Mouse (Mus musculus) urinary bladder, postnatal 4 days (tissue): Measurements from ENCODE around the gene Il7r.
"Not testable (repeated sequence)": the region's sequence is repeated elsewhere in the genome, so short reads cannot be mapped to it uniquely, and the experiment has no call there.

Source experiments
- DNase-seq, 2 experiments: peaks; one replicate each; pipeline ENCODE4 v3.0.0; 2021 to 2022; ENCODE audit warnings: low spot score in 2 of 2

Il7r gene

DNA sequence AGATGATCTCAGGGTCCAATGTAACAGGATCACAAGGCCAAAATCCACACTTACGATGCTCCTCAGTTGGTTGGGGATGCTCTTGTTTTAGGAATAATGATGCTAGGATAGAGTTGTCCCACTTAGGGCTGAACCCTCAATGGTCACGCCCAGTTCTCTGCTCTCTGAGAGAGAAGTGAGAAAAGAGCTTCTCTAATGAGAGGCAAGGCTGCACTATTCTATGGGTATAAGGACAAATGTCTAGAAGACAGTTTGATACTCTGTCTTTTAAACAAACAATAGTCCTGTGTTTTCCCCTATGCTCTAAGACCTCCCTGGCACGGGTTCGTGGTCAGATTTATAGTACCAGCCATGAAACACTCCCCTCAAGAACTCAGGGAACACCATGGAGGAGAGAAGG, at the start of gene Il7r:
Il7r (minus strand) TSS at position 101 of the 400 bp plus-strand sequence.
- DNase-seq = no peak

DNA sequence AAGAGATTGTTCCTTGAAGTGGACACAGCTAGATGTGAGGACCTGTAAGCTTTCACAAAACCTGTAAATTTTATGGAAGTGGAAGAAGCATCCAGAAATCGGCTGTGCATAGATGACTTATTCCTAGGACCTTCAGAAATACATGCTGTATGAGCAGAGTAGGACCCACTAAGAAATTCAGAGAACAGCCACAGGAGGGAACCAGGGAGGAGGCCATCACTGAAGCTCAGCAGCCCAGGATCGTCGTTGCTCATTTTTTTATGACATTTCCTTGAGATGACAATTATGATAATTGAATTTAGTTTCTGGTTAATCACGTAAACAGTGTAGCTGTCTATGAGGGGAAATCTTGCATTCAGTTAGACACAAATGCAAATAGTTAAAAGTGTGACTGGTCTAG, 47.3 kb upstream of the Il7r start:
- no peak for DNase-seq

DNA sequence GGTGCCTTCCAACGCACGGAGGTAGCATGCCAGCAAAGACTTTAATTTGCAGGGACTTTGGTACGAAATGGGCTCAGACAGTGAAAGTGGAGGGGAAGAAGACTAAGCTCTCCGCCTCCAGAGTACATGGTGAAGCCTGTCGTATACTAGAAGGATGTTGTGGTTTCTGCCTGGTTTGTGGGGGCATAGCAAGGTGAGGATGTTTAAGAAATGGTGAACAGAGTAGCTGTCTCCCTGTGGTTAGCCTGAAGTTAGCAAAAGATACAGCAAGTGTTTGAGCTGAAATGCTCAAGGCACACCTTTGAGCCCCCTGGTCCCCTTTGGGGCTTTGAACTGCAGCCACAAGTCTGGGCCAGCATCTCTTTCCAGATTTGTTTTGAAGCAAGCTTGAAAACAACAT, 44.8 kb upstream of the Il7r start:
- DNase-seq = no peak

DNA sequence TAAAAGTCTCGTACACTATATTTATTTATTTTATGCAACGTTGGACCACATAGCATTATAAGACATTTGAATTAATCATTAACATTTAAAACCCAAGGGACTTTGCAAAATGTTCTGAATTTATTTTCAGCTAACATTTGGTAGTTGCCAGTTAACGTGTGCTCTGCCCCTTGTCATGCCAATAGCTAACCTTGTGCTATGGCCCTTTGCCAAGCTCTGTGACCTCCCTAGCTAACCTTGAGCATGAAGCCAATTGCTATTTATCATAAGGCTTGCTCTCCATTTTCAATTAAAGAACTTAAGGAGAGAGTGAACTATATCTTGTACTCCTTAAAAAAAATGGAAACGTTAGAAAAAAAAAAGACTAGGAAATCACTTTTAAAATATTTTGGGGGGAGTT, 43.4 kb upstream of the Il7r start:
- DNase-seq = no peak

DNA sequence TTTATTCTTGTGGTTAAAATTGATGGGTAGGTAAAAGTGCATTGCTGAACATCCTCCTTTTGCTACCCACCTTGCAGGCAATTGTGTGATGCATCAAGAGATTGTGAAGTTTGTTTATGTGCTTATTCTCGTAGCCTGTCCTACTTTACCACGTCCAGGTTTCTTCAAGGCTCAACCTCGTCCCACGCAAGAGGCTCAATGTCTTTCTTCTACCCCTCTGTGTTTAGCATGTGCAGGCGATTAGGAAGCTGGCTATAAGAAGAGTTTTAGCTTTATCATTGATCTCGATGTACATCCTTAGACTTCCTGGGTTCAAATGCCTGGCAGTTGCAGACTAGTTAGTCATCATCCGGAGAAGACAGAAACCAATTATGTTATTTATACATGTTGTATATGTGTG, 42.7 kb upstream of the Il7r start:
- no peak for DNase-seq

DNA sequence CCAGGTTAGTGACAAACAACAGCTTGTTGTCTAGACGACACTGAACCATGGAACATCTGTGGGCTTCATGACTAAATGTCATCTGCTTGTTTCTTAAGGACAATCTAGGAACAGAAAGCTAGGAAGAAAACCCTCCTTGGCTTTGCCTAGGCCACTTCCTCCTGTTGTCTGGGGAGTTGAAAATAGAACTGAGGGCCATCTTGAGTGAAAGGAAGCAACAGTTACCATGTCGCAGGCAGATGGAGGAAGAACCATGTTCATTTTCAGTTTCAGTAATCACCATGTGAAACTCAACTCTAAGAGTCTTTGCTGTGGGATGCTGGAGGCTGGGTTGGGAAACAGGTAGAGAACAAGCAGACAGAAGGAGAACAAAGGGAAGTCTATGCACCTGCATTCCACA, 41.9 kb upstream of the Il7r start:
- no peak for DNase-seq

DNA sequence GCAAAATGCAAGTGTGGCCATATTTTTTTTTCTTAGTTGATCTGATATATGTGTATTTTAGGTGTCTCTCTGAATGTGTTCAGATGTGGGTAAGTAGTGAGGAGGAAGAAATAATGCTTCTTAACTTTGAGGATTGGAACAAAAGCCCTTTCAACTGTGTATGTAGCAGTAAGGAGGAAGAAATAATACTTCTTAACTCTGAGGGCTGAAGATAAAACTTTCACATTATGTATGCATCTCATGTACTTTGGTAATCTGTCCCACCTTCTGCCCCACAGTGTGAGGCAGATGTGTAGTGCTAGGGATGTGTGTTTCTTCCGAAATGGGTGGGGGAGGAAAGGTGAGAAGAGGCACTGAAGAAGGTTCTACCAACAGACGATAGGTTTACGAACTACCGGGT, 37.3 kb upstream of the Il7r start:
- no peak for DNase-seq

DNA sequence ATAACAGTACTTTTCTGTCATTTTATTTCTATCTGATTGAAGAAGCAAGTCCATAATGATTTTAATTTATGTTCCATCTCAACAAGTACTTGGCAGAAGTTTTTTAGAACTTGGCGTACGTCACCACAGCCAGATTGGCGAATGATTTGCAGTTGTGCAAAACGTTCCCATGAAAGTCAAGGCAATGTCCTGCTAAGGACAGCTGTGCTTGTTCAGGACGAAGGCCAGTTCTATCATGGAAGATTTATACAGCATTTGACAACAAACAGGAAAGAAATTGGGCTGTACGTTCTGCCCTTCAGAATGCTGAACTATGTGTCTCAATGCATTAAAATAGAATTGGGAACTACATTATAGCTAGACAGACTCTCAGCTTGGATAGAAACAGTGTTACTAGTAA, 35.4 kb upstream of the Il7r start:
- DNase-seq = no peak

DNA sequence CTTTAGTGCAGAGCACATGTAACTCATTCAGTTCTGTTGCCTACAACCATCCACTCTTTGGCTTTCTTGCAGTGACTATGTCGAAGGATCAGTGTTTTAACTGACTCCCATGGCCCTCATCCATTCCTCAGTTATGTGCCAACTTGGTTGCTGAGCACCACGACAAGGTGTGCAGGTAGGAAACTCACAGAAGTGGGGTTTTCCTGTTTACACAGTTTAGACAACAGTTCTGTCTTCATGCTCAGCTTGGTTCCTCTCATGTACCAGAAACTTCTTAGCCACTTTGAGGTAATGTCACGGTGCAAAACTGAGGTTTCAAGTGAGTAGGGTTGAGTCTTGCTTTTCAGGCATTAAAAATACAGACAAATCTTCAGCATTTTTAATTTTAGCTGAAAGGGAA, 34.2 kb upstream of the Il7r start:
- DNase-seq = no peak

DNA sequence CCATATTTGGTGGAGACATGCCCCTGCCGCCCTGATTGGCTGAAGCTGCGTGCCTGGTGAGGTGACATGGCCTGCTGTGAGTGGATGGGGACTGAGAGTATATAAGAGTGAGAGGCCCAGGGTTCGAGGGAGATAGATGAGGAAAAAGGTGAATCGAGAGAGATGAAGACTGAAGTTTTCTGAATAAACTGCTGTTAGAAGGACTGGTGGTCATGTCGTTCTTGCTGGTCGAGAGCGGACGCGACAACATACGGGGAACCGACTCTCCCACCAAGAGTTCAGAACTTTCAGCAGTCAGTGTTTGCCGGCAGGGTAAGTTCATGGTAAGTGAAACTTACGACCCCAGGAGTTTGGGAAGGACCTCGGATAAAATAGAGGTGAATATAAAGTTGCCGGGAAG, 27.3 kb upstream of the Il7r start:
- DNase-seq = not testable (repeated sequence)

DNA sequence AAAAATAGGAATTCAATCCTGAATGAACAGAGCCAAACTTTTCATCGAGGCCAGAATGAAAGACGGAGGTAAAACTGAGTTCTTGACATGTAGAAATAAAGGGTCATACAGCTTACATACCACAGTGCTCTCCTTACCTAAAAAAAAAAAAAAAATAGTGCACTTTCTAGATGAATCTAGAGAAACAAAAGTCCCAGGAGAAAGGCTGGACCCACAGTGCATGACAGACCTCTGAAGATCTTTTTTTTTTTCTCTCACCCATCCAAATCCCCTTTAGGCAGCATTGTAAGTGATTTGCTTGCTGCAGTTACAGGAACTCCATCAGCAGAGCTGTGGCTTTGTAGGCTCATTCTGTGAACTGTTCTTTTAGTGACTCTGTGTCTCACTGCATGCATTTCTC, 19.0 kb upstream of the Il7r start:
- no peak for DNase-seq

DNA sequence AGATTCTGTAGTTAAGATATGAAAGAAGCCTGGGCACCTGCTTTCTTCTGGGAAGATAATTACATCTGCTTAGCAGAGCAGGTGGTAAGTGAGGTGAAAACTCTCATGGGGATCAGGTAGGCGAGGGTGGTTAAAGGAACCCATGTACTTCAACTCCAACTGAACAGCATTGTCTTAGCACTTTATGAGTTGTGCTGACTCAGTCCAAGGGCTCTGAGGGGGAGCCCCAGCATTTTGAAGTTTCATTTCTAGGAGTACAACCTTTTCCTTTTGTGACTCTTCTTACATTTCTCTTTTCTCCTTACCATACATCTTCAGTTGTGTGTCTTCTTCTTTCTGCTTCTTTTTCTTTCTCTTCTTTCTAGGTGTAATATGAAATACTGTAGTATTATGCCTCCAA, 5.2 kb upstream of the Il7r start:
- no peak for DNase-seq

DNA sequence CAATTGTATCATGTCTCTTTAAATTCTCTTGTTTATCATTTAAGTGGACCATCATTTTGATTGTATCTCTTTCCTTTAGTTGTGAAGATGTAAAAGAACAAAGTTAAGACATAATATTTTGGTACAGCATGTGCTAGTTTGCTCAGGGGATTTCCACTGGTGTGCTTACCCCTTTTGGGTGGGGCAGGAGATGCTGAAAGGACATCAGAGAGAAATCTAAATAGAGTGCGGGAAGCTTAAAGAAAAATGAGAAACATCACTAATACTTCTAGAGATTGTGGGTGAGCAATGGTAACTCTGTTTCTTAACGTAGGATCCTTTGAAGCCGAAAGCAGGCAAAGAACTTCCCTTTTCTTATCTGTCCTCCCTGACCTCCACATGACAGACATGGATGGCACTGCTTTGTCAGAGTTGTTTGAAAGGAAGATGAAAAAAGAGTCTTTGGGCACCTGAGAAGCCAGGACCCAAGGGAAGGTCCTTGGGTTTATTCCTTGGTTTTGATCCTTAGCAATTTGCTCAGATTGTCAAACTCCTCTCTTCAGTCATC, 3.5 kb upstream of the Il7r start:
- DNase-seq = no peak

DNA sequence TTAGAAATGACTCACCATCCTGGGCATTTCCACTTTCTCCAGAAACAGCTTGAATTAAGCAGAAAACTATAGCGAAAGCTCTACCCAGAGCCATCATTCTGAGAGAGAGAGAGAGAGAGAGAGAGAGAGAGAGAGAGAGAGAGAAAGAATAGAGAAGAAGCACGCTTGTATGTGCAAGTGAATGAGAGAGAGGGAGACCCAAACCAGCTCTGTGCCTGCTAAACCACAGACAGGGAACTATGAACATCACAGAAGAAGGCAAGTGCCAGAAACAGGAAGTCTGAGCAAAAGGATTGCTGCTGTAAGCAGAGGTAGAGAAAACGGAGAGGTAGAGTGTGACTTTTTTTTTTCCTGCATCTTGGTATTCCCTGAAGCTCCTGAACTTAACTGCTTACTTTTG, 330 bp downstream of the Il7r start:
- no peak for DNase-seq

DNA sequence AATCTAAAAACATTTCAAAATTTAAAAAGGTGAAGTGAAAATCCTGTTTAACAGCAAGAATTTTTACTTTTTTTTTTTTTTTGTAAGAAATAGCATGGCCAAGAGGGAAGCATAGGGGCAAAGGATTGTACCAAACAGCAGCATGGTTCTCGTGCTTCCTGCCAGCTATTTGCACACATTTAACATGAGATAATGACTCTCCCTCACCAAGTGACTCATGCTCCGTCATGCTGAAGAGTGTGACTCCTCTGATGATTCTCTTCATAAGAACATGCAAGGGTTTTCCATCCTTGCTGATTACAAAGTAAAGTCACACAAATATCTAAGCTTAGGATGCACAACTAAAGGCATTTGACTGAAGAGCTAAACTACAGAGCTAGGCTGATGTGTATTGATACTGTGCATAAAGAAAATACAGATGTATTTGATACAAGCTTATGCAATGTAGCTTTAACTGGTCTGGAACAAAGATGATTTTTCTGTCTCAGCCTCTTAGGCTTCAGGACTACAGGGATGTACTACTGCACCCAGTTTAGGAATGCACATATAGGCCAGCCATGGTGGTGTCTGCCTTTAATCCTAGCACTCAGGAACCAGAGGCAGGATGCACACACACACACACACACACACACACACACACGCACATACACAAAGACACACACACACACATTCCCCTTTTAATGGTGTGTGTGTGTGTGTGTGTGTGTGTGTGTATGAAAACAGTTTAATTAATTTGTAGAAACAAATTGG, 1.6 kb downstream of the Il7r start:
- DNase-seq = no peak

DNA sequence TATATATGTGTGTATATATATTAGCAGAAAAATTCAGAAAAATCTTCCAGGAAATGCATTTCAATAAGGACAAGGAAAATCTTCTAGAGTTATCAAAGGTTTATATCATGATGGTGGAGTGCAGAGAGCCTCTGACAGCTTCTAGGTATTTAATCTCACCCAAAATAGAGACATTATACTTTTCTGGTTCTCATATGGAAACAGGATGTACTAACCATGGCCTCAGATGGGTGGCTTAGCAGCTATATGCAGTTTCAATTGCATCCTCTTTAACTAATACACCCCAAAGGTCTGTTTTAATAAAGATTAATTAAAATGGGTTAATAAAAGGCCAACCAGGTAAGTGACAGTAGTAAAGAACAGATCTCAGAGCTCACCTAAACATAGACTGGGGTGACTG, 3.6 kb downstream of the Il7r start:
- DNase-seq = no peak

DNA sequence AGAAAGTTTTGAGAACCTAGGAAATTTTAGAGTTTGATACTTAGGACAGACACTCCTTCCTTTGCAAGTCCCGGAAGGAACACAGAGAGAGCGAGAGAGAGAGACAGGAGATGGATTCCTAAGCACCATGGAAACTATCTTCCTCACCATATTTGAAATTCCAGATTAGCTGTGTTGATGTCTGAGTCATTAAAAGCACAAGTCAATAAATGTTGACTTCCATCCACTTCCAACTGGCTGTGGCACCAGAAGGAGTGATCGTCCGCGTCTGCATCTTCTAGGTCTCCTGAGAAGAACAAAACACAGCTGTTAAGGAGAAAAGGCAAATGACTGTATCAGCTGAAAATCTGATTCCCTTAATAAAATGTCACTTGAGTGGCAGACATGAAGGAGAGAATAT, 5.1 kb downstream of the Il7r start:
- DNase-seq = no peak

DNA sequence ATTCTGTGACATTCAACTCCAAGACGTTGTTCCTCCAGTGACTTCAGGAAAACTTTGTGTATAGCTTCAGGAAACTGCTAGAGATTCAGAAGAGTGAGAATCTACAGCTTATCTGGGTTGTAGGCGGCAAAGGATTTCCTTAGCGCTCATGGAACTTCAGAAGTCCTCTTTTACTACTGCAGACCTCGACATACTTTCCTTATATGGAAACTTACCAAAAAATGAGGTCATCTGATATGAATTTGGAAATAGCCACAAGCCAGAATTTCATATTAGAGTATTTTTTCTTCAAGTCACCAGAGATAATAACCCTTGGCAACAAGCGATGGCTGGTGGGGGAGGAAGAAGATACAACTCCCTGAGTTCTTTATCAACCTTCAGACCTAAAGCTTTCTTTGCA, 6.0 kb downstream of the Il7r start:
- DNase-seq = no peak

DNA sequence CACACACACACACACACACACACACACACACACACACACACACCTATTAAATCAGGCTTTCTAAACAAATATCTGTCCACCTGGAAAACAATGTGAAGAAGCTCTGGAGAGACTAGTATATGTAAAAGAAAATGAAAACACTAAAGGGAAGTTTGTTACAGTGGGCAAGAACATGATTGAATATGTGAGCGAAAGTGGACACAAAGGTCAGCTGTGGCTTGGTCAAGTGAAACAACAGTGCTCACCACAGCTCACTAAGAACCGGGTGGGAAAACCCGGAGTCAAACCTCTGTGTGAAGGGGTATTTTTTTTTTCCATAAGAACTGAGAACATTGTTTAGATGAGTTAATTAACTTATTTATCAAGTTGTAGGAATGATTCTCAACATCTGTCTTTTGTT, 6.9 kb downstream of the Il7r start:
- no peak for DNase-seq

DNA sequence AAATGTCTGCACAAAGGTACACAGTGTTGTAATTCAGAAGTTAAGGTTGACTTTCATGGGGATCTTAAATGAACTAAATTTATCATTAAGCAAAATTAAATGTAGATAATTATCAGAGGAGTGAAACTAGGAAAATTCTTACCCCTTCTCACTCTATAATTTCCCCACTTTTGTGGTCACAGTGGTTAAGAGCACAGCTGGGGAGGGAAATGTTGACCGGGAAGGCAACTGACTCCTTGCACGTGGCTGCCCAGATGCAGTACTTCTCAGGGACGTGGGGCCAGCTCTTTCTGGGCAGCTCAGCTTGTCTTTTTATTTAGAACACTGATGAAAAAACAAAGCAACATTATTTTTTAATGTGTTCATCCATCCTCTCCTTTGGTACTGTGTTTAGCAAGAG, 37.9 kb downstream of the Il7r start:
- no peak for DNase-seq

DNA sequence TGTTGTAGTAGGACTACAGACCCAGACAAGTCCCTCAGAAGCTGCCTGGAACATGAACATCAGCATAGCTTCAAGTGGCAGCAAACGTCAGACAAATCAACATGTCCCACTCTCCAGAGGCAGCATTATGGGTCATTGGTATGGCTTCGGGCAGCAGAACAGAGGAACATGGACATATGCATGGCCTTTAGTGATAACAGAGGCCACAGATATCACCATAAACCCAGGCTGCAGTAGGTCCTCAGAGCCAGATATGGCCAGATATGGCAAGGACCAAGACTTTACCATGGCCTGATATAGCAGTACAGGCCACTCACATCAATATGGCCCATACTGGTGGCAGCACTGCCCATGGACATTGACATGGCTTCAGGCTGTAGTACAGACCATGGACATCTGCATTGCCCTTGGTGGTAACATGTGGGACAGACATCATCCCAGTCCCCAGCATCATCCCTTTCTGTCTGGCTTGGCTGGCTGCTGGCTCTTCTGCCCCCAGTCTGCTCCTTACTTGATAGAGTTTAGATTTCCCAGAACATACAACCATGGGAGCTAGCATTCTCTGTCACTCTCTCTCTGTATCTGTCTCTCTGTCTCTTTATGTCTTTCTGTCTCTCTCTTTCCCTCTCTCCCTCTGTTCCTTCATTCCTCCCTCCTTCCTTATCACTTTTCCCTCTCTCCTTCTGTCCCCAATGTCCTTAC, 40.4 kb downstream of the Il7r start:
- DNase-seq = no peak

DNA sequence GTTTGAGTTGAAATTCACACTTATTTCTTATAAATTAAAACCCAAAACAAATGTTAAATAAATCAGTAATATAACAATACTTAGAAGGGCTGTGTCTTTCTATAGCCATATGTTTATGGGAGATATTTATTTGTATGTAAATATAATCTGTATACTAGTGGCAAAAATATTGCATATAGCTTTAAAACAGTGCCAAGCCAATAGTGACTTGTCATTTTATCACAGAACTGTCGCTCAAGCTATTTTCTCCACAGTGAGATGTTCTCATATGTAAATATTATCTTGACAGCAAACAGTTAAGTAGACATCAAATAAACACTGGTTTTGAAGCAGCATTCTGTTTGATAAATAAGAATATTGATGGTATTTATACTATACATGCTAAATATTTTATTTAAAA, 56.8 kb downstream of the Il7r start:
- no peak for DNase-seq

DNA sequence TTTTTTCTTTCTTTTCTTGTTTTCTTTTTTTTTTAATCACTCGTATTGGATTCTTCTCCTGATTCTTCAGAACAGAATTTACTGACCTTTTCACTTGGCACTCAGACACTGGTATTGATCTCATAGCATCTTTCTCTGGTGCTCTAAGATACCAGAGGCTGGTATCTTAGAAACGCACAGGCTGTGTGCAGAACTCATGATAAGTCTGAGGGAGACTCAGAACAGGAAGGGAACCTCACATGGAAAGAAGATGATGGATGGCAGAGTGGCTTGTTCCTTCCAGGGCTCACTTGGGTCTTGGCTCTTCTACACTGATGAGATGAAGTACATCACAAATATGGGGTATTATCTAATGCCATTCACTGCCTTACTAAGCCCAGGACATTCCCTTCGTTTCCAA, 57.4 kb downstream of the Il7r start:
- no peak for DNase-seq

DNA sequence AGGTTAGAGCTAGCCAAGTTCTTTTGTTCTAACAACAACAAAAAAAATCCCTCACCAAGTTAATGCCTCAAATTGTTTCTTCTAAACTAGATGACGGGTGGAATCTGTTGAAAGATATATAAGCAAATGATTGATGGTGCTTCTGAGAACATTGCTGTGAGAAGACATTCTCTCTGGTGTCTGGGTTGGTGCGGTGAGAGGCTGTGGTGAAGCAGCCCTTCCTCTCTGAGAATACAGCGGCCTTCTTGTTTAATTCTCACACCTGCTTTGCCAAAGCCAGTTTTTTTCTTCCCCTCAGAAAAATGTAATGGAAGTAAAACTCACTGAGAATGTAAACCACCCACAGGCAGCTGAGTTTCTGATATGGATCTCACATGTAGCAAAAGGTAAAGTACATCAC, 57.8 kb downstream of the Il7r start:
- DNase-seq = no peak
